Mouse (Mus musculus): ENCODE results near the gene Ezh2.

The Ezh2 gene

DNA sequence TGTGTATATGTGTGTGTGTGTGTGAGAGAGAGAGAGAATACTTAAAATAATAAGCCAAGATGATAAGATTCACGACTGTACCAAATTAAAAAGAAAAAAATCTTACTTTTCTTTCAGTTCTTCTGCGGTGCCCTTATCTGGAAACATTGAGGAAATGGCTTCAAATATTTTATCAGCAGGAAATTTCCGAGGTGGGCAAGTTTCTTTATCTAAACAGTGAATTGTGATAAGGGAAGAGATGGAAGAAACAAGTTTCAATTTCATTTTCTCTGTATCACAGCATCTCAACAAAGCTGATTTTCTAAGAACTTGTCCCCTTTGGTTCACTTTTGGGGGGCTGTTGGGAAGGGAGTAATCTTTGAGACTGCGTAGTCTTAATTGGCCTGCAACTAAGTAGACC, 42.9 kb downstream of the Ezh2 start:
- DNase-seq (ENCODE audit: low spot score in 2 of 2), result no peak

DNA sequence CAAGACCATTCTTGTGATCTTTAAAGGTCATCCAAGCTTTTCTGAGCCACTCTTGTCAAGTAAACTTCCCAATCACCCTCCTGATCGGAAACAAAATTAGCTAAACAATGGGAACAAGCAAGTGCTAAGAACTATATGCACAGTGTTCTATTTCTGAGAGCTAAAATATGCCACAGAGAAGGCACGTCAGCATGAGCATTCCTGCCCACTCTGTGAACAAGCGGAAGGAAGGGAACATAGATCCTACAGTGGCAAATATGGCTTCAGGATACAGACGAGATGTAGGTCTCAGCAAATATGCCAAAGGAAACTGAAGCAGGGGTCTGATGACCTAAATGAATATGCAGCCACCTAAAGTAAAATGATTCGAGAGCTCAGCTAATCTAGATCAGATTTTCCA, 59.8 kb downstream of the Ezh2 start:
- DNase-seq (ENCODE audit: low spot score in 2 of 2), result no peak

DNA sequence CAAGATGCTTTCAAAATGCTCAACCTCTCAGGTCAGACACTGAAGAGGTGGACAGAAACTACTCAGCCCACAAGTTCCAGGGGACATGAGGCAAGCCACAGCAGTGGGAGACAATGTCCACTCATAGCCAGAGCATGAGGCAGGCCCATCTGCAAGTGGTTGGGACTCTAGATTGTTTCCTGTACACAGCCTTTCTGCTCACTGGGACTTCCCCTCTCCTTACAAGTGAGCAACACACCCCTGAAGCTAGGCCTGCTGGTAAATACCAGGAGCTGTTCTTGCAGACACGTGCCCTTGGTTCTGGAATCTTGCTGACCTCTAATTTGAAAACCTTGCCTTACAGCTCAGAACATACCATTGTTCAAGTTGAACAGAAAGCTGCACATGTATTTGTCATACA, 62.6 kb downstream of the Ezh2 start:
- DNase-seq (ENCODE audit: low spot score in 2 of 2), result no peak

DNA sequence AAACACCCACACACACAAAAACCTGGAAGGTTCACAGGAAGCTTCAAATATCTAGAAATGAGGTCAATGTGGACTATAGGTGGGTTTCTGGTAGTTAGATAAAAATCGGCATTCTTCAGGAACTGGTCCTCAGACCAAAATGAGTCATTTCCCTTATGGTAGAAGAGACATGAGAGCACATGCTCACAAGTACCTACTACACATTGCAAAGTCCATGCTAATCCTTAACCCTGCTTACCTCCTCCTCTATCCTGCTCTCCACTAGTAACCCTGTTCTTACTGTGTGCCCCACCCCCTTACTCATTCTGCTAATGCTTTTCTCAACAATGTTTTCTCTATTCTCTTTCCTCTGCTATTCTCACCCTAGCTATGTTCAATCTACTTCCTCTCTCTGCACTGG, 67.5 kb downstream of the Ezh2 start:
- no peak for DNase-seq (ENCODE audit: low spot score in 2 of 2)

DNA sequence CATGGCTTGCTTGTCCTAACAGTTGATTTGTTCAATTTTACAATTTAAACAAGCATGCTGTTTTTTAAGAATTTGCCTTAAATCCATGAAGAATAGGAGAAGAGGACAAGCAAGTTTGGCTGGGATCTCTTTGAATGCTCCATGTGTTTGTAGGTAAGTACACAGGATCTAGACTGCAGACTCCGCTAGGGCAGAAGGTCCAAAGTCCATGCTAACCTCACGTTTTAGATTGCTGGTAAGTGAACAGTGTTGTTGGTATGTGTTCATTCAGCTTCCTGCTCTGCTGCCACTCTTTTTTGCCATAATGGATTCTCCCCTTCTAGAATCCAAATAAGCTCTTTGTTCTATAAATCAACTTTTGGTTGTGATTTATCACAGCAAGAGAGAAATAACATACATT, 68.0 kb downstream of the Ezh2 start:
- no peak for DNase-seq (ENCODE audit: low spot score in 2 of 2)

DNA sequence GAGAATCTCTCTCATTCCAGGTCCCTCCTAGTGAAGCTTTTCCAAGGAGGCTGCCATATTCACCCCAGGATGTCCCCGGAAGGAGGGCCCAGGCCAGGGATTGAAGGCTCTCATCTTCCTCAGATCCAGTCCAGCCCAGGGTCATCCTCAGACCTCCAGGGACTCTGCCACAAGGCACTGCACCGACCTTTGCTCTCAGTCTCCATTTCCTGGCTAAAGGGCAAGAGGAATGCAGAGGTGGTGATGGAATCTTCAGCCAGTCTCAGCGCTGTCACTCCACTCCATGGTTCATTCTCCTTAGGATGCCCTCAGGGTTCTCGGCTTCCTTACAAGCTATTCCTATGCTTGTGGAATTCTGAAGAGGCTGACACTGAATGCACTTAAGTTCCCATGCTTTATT, 68.7 kb downstream of the Ezh2 start:
- no peak for DNase-seq (ENCODE audit: low spot score in 2 of 2)

GRCm38 (mm10) chr6:47525041-47525440, 70.1 kb downstream of the Ezh2 start:
- DNase-seq (ENCODE audit: low spot score in 2 of 2), result no peak

DNA sequence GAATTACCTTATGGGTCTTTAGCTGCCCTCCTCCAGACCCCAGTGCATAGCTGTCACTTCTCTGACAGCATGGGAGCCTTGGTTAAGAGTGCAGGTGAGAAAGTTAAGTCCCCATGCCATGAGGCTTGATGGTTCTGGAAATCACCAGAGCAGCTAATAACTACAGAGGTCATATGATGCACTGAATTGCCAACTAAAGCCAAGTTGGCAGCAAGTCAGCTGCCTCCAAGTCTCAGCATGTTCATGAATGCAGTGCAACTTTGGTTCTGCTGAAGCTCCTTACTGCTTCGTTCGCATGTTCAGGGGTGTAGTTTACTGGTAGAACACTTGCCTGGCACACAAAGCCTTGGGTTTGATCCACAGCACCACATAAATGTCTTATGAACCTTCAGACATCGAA, 72.7 kb downstream of the Ezh2 start:
- no peak for DNase-seq (ENCODE audit: low spot score in 2 of 2)

DNA sequence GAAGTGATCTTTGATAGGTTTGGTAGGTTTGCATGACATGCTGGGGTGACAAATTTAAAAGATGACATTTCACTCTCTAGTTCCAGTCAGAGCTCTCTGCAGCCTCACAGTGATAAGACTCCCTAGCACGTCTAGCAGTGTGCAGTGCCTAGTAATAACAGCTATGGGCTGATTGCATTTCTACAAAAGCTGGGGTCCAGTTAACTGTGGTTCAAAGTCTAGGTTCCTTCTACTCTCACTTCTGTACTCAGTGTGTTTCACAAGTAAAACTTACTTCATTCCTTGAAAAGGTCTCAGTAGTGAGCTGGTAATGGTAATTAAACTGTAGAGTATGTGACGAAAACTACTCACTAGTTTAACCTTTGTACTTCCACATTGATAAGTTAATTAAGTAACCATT, 75.1 kb downstream of the Ezh2 start:
- DNase-seq (ENCODE audit: low spot score in 2 of 2), result no peak

- no peak for DNase-seq (ENCODE audit: low spot score in 2 of 2)
Observed at GRCm38 (mm10) chr6:47494562-47494961, 100.6 kb downstream of the Ezh2 start.

- no peak for DNase-seq (ENCODE audit: low spot score in 2 of 2)
Observed at GRCm38 (mm10) chr6:47482027-47482426, 113.1 kb downstream of the Ezh2 start.
